Mouse (Mus musculus) lung, adult 2 months (tissue): ENCODE data around the gene Usp13.

Experiments used
- CTCF ChIP-seq: fragments of 200-500 bp; IDR thresholded peaks from 2 replicates; pipeline ENCODE4 v1.5.1; 2011; ENCODE audit warnings: mild to moderate bottlenecking, low read length, control low read depth; ENCODE audit not compliant: insufficient read depth
- POLR2A ChIP-seq: fragments of 200-500 bp; IDR thresholded peaks from 2 replicates; pipeline ENCODE4 v1.6.1; 2011; ENCODE audit warnings: low read depth, mild to moderate bottlenecking, control low read depth, low read length, borderline replicate concordance; ENCODE audit errors: extremely low read depth

DNA sequence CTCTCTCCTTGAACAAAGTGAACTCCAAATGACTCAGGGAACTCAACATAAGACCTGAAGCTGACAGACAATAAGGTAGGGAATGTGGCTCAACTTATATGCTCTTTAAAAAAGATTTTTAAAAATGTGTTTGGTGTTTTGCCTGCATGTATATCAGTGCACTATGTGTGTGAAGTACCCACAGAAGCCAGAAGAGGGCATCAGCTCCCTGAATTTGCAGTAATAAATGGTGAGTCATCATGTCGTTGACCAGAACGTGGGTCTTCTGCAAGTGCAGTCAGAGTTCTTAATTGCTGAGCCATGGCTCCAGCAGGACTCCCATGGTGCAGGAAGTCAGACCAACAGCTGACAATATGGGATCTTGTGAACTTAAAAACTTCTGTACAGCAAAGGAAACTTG lies 148.2 kb downstream of the Usp13 start:
- TF ChIP-seq POLR2A (no peak), CTCF (no peak)
